Mouse (Mus musculus) common myeloid progenitor, adult 5-6 weeks (primary cell): ENCODE results near the gene Ttc13. TPM values are rescaled to one million over a fixed set of nuclear protein-coding genes. Genes with fewer than 3 reads are reported as not detected.
A peak's percentile ranks its signal among the peaks of the same experiment; 100 is the strongest.

ENCODE experiments used
- ATAC-seq: replicated peaks from 2 replicates; pipeline ENCODE4 v1.8.0; 2016; ENCODE audit warnings: low read depth, mild to moderate bottlenecking, moderate TSS enrichment, inconsistent platforms; ENCODE audit not compliant: poor library complexity, severe bottlenecking
- total RNA-seq: library from RNA; stranded (forward); fragments of 200-1000, 187-1606 nt; gene quantifications from 2 replicates; pipeline ENCODE4 v1.2.3, GENCODE M21; 2017

Gene Ttc13
- total RNA-seq: 43.7 and 50.6 TPM in 2 replicates

DNA sequence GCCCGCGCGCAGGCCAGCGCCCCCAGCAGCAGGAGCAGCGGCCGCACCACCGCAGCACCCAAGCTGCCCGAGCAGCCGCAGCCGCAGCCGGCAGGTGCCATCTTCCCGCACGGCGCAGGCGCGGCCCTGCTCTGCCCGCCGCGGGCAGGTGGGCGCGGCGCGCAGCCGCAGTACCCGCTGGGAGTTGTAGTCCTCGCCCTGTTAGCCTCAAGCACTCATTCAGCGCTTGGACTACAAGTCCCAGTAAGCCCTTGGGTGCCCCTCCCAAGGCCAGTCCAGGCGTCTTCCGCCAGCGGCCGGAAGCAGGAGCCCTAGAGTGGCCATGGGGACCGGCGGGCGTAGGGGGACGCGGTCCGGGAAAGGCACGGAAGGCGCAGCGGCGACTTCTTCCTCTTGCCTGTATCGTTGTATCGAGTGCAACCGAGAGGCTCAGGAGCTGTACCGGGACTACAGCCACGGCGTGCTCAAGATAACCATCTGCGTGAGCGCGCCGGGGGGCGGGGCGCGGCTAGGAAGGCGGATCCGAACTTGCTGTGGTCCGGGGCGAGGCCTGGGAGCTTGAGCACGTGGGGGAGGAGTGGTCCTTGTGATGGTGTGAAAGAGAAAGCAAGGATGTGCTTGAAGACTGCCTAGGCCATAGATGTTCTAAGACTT, at the start of gene Ttc13, which contains the start of gene Arv1:
Gene Ttc13 (minus strand): TSS at position 122 of the 654 bp plus-strand sequence.
Gene Arv1 (plus strand): TSS at position 278 of the 654 bp plus-strand sequence.
- peak; percentile 96 for ATAC-seq

DNA sequence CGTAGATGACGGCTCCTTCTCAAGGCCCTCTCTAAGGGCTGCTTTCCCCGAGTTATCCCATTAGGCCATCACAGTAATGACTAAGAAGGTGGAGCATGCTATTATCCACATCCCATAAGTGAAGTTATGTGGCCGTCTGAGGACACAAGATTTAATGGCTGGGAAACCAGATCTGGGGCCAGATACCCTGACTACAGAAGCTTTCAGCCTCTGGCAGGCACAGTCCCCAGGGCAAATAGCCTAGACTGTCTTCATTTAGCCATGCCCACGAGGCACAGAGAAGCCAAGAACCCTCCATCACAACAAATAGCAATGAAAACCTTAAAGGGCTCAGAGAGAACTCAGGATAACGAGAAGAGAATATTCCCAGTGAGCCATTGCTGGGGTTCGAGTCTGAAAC, 41.3 kb upstream of the Ttc13 start:
- ATAC-seq: no peak

DNA sequence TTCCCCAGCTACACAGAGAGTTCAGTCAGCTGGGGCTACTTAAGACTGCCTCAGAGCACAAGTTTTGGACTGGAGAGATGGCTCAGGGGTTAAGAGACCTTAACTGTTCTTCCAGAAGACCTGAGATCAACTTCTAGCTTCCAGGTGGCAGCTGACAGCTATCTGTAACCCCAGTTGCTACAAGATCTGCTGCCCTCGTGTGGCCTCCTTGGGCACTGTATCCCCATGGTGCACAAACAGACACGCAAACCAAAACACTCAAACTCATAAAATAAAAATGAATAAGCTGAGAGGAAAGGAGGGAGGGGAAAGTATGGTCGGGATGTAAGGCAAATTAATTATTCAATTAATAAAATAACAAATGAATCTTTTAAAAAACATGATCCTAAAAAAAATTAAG, 36.8 kb upstream of the Ttc13 start:
- peak; percentile 62; the same call in 1 of the 2 replicates for ATAC-seq

DNA sequence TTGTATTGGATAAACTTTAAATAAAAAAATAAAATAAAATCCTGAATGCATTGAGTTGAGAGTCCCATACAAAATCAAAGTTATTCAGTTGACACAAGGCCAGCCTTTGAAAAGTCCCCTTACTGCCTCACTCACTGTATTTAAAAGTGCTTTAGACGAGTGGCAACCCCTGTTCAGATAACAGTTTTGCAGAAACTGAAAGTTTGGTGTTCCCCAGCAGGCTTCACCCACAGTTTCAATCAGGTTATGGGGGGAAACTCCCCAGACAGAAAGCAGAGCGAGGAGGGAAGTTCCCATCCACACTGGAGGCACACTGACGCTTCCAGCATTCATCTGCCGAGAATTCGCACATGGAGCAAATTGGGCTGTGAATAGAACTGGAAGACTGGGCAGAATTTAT, 34.8 kb upstream of the Ttc13 start:
- ATAC-seq: no peak

DNA sequence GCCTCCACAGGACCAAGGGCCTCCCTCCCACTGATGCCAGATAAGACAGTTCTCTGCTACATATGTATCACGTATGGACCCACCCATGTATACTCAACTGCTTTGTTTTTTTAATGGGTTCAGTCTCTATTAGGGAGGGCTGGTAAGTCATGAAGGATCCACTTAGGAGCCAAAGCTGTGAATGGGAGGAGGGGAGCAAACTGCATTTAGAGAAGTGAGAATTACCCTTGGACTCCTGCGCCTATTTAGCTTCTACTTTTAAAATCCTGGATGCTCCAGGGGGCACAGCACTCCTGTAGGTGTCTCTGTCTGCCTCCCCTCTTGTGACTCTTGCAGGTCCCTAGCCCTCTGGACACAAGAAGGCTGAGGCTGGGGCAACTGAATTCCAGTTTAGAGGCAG, 34.4 kb upstream of the Ttc13 start:
- ATAC-seq: no peak

DNA sequence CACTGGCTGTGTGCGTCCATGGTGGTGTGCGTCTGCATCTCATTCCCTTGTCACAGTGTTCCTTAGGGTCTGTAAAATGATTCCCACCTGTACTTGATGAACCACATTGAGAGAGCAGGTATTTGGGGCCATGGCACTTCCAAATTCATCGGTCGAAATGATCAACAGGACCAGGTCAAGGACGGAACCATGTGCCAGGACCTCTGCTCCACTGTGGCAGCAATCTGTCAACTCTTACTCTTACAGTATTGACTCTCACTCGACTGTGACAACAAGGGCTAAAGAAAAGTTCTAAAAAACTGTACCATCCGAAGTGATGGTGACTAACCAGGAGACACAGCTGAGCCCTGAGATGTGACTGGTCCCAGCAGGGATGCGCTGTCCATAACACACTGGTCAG, 33.7 kb upstream of the Ttc13 start:
- ATAC-seq: no peak

DNA sequence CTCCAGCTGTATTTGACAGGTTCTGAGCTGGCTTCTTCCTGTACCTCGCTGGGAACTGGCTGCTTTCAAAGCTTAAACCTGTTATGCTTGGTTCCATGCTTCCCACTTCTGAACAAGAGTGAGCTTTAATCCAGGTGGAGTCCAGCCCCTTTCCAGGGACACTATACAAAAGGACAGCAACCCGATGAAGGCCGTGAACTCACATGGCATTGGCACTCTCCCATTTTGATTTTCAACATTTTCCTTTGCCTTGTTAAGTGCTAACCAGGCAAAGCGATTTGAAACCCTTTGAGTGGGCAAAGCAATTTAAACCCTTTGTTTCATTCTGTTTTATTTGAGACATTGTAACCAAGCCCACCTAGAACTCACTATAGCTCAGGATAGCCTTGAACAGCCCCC, 33.0 kb upstream of the Ttc13 start:
- ATAC-seq: no peak

DNA sequence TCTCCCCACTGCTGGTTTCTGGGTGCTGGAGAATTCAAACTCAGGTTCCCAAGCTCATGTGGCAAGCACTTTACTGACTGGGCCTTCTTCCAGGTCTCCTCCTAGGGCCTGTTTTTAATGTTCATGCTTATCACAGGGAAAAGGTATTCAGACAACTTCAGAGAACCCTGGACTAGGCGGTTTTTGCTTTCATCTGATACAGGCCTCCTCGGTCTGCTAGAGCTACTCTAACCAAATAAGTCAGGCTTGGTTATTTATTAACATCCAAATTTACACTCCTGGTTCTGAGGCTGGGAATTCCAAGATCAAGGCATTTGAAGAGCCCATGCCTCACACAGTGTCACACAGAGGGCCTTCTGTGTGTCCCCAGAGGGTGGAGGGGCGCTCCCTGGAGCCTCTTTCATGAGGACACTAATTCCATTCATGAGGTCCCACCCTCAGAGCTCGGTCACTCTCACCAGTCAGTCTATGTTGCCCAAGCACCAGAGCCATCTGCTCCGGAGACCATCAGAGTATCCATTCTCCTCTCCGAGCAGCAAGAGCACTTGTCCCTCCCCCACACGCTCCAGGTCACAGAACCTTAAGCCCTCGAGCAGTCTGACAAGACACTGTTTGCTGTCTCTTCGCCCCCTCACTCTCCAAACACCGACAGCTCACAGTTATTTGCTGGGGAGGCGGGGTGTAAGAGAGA, 32.5 kb upstream of the Ttc13 start:
- no peak for ATAC-seq

DNA sequence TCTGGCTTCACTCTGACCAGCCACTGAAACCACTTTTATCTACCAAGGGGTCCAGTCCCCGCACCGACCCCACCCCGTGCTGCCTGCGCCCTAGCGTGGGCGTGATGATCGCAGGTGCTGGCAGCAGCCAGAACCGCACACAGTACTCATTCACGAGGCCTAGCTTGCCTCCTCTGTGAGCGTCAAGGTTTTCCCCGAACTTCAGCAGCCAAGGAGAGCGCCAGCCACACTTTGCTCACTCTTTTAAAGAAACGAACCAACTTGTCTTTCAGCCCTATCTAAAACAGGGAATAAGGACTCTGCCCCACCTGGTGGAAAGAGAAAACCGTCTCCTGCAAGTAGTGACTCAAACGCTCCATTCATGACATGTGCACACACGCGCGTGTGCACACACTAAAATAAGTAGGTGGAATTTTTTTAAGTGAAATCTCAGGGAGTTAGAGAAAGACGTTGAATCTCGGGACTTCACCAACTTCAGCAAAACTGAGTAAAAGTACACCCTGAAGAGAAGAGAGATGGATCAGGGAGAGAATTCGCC, 30.6 kb upstream of the Ttc13 start:
- ATAC-seq: no peak

DNA sequence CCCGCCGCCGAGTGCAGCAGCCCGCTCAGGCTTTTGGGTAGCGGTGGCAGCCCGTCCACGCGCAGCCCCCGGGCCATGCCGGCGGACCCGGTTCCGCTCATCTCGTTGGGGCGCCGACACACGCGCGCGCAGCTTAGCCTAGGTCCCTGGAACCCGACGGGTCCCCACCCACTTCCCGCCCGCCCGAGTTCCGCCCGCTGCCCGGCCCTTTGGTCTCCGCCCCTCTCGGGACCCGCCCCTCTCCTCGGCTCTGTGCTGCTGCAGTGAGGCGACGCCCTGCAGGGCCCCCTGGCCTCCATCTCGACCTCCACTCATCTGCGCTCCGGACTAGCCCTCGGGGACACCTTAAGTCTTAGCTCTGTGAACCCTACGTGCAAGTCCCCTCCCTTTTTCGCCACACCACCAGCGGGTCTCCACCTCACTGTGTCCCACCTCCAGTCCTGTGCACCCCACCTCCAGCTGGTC, 30.0 kb upstream of the Ttc13 start, which contains the start of gene Fam89a:
Gene Fam89a (minus strand): TSS at position 124 of the 465 bp plus-strand sequence.
- peak; percentile 90 for ATAC-seq

DNA sequence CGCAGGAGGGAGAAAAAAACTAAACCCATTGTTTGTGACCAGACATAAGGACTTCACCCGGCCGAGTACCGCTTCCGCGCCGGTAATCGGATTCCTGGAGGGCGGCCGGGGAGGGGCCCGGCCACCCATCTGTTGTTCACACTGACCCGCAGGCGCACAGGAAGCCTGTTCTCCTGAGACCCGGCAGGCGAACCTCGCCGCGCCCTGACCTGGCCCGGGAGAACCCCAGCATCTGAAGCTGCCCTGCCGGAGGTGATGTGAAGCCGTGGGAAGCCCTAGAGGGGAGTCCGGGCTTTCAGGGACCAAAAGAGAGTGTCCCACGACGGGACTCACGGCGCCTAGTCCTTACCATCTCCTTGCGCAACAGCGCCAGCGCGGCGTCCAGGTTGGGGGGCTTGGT, 29.4 kb upstream of the Ttc13 start:
- ATAC-seq: no peak

DNA sequence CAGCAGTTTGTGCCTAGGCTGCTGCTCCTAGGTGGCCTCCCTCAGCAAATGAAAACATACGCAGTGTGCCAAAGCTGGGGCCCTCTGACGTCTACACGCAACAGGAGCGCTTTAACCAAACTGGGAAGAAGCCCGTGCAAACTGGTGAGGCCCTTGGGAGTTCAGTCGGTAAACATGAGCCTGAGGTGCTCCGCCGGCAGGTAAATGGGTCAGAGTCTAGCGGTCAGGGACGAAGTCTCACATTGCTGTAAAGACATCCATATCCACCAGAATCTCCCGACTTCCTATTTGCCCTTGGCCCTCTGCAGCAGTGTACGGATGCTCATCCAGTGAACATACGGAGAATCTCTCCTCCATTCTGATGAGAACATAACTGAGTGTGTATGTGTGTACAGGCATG, 24.9 kb upstream of the Ttc13 start:
- ATAC-seq: no peak

DNA sequence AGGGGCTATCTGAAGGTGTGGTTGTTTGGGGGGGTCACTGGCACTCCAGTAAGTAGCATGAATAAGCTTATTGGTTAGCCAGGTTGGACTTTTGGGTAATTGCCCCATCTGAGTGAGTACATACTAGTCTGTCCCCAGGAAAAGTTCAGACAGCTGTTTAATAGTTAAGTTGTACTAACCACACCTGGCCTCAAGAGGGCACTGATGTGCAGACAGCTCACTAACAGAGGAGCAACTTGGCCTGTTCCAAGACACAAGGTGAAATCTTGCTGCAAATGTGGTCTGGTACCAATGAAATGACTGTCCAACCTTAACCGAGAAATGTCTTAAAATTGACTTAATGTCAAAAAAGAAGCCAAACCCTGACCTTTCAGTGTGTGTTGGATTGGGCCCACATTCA, 17.5 kb upstream of the Ttc13 start:
- ATAC-seq: no peak

DNA sequence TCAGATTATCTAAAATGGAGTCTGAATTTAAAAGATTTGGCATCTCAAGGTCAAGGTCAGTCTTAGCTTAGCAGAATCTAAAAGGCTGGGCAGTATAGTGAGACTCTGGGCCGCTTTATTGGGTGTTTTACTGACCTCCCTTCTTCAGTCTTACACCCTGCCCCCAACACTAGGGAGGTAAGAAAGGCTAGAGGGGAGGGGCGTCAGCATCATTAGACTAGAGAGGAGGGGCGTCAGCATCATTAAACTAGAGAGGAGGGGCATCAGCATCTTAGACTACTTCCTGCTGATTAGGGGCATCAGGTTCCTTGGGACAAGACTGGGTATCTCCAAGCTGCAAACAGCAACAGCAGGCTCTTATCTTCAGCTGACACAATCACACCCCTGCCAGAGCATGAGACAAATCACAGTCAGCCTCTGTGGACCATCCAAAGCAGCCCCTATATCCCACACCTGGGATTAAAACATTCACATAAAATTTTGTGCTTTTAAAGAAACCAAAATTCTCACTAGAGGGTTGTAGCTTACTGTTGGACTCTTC, 13.7 kb upstream of the Ttc13 start:
- ATAC-seq: no peak

DNA sequence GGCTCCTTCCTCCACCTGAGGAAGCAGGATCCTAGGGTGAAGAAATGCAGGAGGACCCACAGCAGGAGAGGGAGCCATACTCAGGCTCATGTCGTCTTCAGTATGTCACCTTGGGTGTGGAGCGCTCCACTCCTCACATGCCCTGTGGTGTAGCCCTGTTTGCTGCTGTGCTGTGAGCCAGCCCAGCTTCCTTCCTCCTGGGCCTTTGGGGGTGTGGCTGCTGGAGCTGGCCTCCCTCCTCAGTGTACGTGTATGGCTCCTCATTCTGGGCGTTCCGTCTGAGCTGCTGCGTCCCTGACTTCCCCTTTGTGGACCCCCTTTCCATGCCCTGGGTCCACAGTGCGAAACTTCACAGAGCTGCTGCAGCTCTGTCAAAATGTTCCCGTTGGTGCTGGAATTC, 11.0 kb upstream of the Ttc13 start:
- ATAC-seq: peak; percentile 69

DNA sequence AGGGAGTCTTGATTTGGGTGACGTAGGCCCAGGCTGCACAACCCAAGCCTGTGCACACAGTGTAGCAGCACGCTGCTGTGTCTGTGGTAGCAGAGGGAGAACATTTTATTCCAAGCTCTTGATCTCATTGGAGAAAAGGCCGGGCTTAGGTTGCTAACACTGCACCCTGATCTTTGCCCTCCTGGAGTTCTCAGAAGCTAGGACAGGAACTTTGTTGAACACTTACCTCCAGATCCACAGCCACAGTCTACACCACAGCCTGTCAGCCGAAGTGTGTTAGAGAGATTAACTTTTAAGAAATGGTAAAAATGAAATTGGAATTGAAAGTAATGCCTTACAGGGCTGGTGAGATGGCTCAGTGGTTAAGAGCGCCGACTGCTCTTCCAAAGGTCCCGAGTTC, 2.5 kb upstream of the Ttc13 start:
- ATAC-seq: no peak

DNA sequence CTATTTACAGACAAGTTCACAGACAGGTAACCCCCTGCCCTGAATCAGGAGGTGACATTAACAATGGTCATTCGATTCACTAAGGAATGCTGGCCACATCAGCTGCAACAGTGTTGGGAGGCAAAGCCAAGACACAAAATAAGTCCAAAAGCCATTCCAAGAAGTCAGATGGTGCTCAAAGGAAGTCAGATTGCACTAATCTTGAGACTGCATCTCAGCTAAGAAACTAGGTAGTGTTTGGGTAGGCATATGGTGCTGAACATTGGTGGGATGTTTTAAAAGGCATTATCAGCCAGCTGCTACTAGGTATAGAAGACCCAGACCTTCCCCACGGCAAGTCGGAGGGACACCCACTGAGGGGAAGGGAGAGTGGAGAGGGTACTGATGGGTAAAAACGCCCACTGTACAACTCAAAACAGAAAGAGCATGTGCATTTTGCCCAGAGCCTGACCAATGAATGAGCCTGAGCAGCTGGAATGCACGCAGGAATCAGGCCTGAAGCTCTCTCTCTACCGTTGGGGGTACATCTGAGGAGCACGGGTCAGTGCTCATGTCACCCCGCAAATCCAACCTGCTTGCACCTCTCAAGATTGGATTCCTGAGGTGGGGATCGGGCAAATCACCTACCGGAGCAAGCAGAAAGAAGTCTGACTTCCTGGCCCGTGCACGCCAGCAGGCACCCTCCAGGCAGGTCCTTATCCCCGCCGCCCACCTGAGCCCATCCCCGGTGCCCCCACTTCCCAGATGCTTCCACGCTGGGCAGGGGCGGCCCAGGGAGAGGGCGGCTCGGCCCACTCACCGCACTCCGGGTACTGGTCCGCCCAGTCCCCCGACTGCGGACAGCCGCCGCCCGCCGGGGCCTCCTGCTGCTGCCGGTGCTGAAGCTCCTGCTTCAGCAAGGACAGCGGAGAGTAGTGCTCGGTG, 583 bp downstream of the Ttc13 start:
- ATAC-seq: no peak

DNA sequence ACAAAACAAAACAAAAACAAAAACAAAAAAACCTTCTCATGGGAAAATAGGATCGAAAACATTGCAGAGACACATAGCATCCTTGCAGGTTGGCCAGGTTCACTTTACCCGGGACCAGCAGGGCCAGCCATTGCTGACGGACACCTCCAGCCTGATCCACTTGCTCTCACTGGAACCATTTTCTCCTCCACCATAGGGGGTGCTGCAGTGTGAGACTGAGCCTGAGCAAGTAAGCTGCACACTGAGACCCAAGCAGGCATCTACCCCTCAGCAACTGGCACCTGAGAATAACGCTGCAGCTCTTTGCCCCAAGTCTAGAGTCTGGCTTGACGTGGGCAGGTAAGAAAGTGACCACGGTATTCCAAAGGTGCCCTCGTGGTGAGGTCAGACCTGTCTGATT, 1.6 kb downstream of the Ttc13 start:
- no peak for ATAC-seq

DNA sequence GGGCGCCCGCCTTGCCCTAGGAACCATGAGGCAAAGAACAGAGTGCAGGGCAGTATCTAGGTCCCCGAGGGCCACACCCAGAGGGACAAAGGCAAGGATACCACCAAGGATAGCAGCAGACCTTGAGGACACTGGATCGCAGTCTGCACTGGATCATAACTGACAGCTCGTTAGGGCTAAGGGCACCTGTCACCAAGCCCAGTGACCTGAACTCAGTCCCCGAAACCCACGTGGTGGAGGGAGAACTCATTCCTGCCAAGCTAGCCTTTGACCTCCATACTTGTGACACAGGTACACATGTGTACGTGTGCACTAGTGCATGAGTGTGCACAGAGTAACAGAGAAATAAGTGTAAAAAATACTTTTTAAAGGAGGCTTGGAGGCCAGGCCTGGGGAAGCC, 6.0 kb downstream of the Ttc13 start:
- no peak for ATAC-seq

DNA sequence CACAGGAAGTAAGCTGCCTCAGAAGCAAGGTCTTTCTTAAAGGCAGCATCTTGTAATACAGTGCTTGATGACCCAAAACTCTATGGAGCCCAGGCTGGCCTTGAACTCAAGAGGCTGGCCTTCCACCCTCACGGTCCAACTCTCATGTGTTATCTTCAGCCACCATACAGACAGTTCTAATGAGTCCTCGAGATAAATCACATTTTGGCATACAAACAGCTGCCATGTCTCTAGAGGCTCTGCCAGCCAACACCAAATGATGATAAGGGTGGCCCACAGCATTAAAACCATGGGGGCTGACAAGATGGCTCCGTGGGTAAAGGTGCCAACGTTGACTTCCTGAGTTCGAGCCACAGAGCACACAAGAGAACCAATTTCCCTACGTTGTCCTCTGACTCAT, 8.6 kb downstream of the Ttc13 start:
- ATAC-seq: peak; percentile 66
